Mouse (Mus musculus): ENCODE results near the gene Pde10a.

Gene Pde10a

DNA sequence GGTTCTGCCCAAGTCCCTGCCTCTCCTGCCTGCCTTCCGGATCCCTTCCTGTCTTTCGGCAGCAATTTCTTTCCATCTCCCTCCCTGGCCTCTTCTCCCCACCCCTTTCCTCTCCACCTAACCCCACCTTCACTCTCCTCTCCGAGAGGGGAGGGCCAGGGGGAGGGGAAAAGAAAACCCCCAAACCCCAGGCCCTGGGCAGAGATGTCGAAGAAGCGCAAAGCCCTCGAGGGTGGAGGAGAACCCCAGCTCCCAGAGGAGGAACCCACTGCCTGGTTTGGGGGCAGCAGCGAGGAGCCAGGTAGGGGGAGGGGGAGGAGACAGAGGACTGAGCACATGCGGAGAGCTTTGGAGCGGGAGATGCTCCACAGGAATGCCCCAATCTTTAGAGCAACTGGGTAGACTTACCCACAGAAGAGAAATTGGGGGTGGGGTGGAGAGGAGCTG lies 1.7 kb downstream of the Pde10a start:
- no peak for DNase-seq

DNA sequence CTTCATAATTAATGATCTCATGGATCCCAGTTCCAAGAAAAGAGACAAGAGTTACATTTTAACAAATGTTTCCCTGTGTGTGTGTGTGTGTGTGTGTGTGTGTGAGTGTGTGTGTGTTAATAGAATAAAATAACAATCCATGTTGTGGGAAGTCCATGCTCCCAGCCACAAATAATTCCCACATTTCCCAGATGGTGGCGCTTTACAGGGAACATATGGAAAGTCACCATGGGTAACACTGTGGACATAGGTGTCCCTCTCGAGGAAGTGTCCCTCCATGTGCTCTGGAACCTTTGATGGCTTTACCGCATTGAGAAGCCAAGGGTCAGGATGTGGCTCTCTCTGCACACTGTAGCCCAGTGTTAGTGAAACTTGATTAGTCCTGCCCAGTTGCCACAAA lies 3.5 kb downstream of the Pde10a start:
- DNase-seq: no peak

DNA sequence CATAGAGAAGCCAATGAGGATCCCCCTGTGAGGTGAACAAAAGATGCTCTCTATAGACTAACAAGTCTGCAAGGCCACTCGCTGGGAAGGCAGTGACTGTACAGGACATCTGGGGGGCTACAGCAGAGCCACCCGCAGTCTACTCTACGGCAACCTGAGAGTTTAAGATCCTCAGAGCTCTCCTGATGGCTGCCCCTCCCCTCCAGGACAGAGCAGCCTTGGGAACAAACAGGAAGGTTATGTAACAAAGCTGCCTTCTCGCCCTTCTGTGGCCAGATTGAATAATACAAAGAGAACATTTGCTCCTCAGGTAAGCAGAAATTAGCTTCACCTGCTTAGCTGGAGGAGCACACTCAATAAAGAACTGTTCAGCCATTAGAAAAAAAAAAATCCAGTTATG lies 7.4 kb downstream of the Pde10a start:
- no peak for DNase-seq

DNA sequence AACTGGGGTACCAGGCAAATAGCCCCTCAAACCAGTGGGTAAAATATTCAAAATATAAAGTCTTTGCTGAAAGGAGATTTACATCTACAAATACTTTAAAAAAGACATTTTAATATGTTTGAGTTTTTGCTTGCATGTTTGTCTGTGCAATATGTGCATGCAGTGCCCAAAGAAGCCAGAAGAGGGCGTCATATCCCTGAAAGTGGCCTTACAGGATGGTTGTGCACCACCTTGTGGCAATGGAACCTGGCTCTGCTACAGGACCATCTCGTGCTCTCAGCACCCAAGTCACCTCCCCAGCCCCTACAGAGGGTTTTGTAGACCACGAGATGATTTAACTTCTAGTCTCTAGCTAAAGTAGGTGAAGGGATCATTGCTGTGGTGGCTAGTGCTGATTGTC lies 8.7 kb downstream of the Pde10a start:
- no peak for DNase-seq

- DNase-seq: no peak
Observed at GRCm38 (mm10) chr17:8536522-8536921, 11.3 kb downstream of the Pde10a start.

DNA sequence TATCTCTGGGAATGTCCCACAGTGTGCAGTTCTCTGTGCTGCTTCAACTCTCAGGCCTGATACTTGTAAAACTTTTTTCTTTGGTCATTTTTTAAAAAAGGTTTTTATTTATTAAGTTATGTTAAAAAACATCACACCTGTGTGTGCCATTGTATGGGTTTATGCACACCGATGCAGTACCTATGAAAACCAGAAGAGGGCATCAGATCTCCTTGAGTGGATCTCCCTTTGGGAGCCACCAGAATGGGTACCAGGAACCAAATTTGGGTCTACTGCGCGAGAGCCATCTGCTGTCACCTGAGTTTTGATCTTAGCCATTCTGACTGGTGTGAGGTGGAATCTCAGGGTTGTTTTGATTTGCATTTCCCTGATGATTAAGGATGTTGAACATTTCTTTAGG lies 12.9 kb downstream of the Pde10a start:
- no peak for DNase-seq

- peak; percentile 60 for DNase-seq
Observed at GRCm38 (mm10) chr17:8541974-8542538, 16.9 kb downstream of the Pde10a start.

DNA sequence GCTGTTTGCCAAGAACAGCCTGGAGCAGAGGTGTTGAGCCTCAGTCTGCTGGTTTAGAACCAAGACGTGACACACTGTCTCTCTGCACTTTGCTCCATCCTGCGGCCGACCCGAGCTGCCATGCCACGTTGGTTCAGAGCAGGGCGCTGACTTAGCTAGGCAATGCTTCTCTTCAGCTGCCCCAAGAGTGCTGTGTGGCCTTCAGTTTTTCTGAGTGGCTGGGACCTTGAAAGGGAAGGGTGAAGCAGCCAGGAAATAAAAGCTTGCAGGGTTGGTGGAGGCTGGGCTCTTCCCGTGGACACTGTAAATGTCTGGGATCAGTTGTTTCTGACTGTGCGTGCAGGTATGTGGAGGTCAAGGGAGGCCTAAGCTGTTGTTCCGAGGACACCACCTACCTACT lies 21.2 kb downstream of the Pde10a start:
- no peak for DNase-seq

GRCm38 (mm10) chr17:8548733-8549132 lies 23.6 kb downstream of the Pde10a start:
- DNase-seq: no peak

DNA sequence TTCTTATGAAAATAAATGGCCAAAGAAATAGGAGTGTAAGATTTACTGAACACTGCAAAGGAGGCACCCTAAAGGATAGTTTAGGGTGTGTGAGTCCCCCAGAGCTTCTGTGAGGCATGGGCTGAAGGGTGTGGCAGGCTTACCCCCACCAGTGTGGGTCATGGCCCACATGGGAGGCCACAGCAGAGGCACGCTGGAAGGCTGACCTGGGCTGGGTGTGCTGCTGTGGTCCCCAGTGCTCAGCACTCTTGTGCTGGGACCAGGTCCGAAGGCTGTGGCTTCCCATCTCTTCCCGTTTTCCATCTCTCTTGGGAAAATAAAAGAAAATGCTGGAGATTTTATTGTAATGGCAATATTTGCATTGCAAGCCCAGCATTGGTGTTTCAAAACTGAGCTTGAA lies 26.5 kb downstream of the Pde10a start:
- DNase-seq: no peak

GRCm38 (mm10) chr17:8552346-8553035 lies 27.3 kb downstream of the Pde10a start:
- no peak for DNase-seq

DNA sequence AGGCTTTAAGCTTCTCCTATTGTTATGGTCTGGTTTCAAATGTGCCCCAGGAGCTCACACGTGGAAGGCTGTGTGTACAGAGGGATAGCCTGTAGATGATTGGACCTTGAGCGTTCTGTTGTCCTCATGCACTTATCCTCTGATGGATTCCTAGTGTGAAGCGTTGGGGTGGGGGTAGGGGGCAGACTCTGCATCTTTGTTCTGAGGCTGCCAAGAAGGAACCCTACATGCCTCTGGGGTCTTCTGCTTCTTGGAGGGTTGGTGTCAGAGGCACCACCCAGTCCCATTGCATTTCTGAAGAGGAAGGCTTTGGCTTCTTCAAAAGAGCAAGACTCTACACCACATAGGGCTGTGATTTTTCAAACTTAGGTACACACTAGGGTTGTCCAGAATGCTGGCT lies 28.4 kb downstream of the Pde10a start:
- DNase-seq: no peak

- DNase-seq: no peak
Observed at GRCm38 (mm10) chr17:8554219-8554618, 29.0 kb downstream of the Pde10a start.

DNA sequence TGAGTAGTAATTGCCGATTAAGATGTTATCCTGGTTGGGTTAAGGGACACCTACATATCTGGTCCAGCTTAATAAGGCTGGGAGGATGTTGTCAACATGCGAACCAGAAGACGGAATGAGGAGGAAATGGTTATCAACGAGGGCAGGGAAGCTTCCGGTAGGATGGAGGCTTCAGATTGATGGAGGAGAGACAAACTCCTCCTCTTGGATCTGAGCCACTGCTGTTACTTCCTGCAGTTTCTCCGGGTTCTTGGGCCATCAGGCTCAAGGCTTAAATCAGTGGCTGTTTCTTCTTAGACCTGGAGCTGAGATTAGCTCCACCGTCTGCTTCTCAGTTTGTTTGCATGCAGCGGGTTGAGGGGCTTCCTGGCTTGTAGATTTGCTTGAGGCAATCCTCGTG lies 30.6 kb downstream of the Pde10a start:
- DNase-seq: no peak

DNA sequence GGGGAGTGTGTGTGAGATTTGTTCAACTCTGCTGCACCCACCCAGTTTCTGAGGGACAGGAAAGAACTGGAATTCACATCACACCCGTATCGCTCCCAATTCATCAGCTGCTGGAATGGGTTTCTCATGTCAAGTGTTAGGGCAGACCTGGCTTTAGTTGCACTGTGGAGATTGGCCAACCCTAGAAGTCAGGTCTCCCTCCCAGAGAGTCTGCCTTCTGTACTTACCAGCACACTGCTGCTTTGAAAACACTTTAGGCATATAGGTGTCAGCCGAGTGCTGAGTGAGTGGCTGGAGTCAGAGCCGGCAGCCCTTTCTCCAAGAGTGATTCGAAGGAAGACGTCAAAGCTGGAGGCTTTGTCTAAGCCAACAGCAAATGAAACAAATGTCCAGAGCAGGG lies 31.1 kb downstream of the Pde10a start:
- no peak for DNase-seq

GRCm38 (mm10) chr17:8557926-8558325 lies 32.8 kb downstream of the Pde10a start:
- no peak for DNase-seq

- DNase-seq: no peak
Observed at GRCm38 (mm10) chr17:8562101-8562885, 37.1 kb downstream of the Pde10a start.

GRCm38 (mm10) chr17:8562886-8563280 lies 37.7 kb downstream of the Pde10a start:
- DNase-seq: no peak

- no peak for DNase-seq
Observed at GRCm38 (mm10) chr17:8566850-8567249, 41.7 kb downstream of the Pde10a start, which contains the start of gene Gm17087. Gene Gm17087, minus strand, starts transcription at chr17:8566950.

DNA sequence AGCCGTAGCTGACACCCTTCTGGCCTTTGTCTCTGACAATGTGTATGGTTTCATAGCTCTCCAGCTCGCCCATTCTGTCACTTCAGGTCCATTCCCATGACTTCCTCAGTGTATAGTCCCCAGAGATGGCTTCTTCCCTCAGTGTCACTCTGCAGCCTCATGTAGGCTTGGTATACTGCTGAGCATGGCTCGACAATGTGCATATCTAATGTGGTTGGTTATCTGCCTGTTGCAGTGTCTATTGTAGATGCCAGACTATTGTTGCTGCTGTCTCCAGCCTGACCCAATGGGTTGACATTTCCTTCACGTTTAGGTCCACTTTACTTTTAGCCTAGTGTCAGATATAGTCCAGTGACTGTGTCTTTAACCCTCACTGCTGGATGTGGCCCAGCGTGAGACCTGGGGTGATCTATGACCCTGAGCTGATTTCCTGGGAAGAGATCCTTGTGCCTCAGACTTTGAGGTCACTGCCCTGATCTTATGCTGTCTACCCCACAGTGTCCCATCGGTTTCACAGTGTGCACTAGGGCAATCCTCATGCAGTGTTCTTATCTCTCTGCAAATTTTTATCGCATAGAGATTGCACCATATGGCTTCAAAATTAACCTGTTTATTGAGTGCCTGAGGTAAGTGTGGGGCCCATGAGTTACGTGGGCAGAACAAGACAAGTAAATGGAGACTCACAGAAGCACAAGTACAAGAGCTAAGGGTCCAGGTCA lies 48.5 kb downstream of the Pde10a start:
- DNase-seq: no peak

- DNase-seq: peak; percentile 50
Observed at GRCm38 (mm10) chr17:8580360-8580759, 55.2 kb downstream of the Pde10a start.

- DNase-seq: no peak
Observed at GRCm38 (mm10) chr17:8581579-8581978, 56.4 kb downstream of the Pde10a start.

All from embryo, embryonic 11 days (tissue).